Mouse (Mus musculus) kidney, adult 2 months (tissue): ENCODE measurements around the gene Cped1. TPM values are rescaled to one million over a fixed set of nuclear protein-coding genes. Genes with fewer than 3 reads are reported as not detected.
A peak's percentile ranks its signal among the peaks of the same experiment; 100 is the strongest.
"Not testable (repeated sequence)": the region's sequence is repeated elsewhere in the genome, so short reads cannot be mapped to it uniquely, and the experiment has no call there.

Experiments
- DNase-seq: peaks from one replicate; pipeline ENCODE4 v3.0.0; 2021
- H3K27ac ChIP-seq: fragments of 200-500 bp; 2 replicates; pipeline ENCODE4 v1.5.1; 2012; ENCODE audit warnings: low read depth, low read length, control low read depth, inconsistent platforms; ENCODE audit not compliant: insufficient read depth
- H3K27me3 ChIP-seq: fragments of 200-500 bp; replicated peaks from 2 replicates; pipeline ENCODE4 v1.6.1; 2012; ENCODE audit warnings: mild to moderate bottlenecking, moderate library complexity, low read length, inconsistent platforms; ENCODE audit not compliant: control insufficient read depth, insufficient read depth
- H3K36me3 ChIP-seq: fragments of 200-500 bp; 2 replicates; pipeline ENCODE4 v1.6.1; 2012; ENCODE audit warnings: mild to moderate bottlenecking, moderate library complexity, low read length, inconsistent platforms; ENCODE audit not compliant: control insufficient read depth, insufficient read depth
- H3K4me1 ChIP-seq: fragments of 200-500 bp; 2 replicates; pipeline ENCODE4 v1.6.1; 2011; ENCODE audit warnings: low read length; ENCODE audit not compliant: control insufficient read depth, insufficient read depth
- H3K4me3 ChIP-seq: fragments of 200-500 bp; 2 replicates; pipeline ENCODE4 v1.5.1; 2011; ENCODE audit warnings: mild to moderate bottlenecking, low read depth, low read length, control low read depth; ENCODE audit not compliant: insufficient read depth
- CTCF ChIP-seq: fragments of 200-500 bp; conservative IDR thresholded peaks from 2 replicates; pipeline ENCODE4 v1.5.1; 2011; ENCODE audit warnings: low read depth, mild to moderate bottlenecking, control low read depth, low read length, moderate library complexity, mixed read lengths; ENCODE audit not compliant: insufficient read depth, insufficient read length
- POLR2A ChIP-seq: fragments of 200-500 bp; IDR thresholded peaks from one replicate; pipeline ENCODE4 v1.6.1; 2011; ENCODE audit warnings: low read depth, low read length, control low read depth
- WGBS: fragments of 180-500 bp; shearing (Covaris S2); methylation state at CpG from one replicate; pipeline ENCODE4 v1.1.7; 2018; 5-methylcytosine and 5-hydroxymethylcytosine counted together
- polyA plus RNA-seq: library from polyadenylated mRNA; depleted of rRNA; stranded (reverse); fragments of >200 nt; gene quantifications from 2 replicates; pipeline ENCODE4 v1.2.3, GENCODE M21; 2012

Cped1 gene
- polyA plus RNA-seq, 1 experiment, result 6.2 TPM

GRCm38 (mm10) chr6:22123332-22123731 lies 137.6 kb downstream of the Cped1 start:
- DNase-seq, result no peak
- Histone ChIP-seq H3K4me1 (no peaks in the 10 kb centered on the region), H3K27ac (no peak overlapping the region), H3K36me3 (no peaks in the 10 kb centered on the region), H3K27me3 (no peaks in the 10 kb centered on the region), H3K4me3 (no peak overlapping the region)
- WGBS, result 49% methylated on average over 3 of the region's 3 CpGs
- TF ChIP-seq CTCF, result no peak
- TF ChIP-seq POLR2A, result no peak

- H3K36me3 ChIP-seq, H3K27ac ChIP-seq, H3K4me1 ChIP-seq, H3K4me3 ChIP-seq, DNase-seq, H3K27me3 ChIP-seq: not testable (repeated sequence)
- WGBS, result 86% methylated on average over 26 of the region's 31 CpGs
These were observed 139.0 kb downstream of the Cped1 start for GRCm38 (mm10) chr6:22124575-22125330.

- no peaks in the 10 kb centered on the region for H3K27me3 ChIP-seq
- WGBS, result 56% methylated on average over 10 of the region's 10 CpGs
- no peak for TF ChIP-seq CTCF
- no peak for TF ChIP-seq POLR2A
- H3K4me1 ChIP-seq, result no peaks in the 10 kb centered on the region
- H3K4me3 ChIP-seq, result no peak overlapping the region
- no peak overlapping the region for H3K27ac ChIP-seq
- DNase-seq, result no peak
- no peaks in the 10 kb centered on the region for H3K36me3 ChIP-seq
These were observed 149.4 kb downstream of the Cped1 start for GRCm38 (mm10) chr6:22135038-22135631.

- DNase-seq, result peak; percentile 11
- Histone ChIP-seq H3K36me3 (no peaks in the 10 kb centered on the region), H3K4me3 (no peak overlapping the region), H3K27ac (no peak overlapping the region), H3K27me3 (no peaks in the 10 kb centered on the region), H3K4me1 (no peaks in the 10 kb centered on the region)
- no peak for TF ChIP-seq POLR2A
- no peak for TF ChIP-seq CTCF
- 43% methylated on average over 10 of the region's 10 CpGs for WGBS
These were observed 151.1 kb downstream of the Cped1 start for GRCm38 (mm10) chr6:22136805-22137204.

- TF ChIP-seq POLR2A (no peak), CTCF (no peak)
- WGBS, result 58% methylated on average over 8 of the region's 8 CpGs
- Histone ChIP-seq H3K4me3 (no peak overlapping the region), H3K4me1 (no peaks in the 10 kb centered on the region), H3K27ac (no peak overlapping the region), H3K36me3 (no peaks in the 10 kb centered on the region), H3K27me3 (no peaks in the 10 kb centered on the region)
- DNase-seq, result no peak
These were observed 155.1 kb downstream of the Cped1 start for GRCm38 (mm10) chr6:22140786-22141185.

GRCm38 (mm10) chr6:22147236-22147635 lies 161.5 kb downstream of the Cped1 start:
- no peaks in the 10 kb centered on the region for H3K27me3 ChIP-seq
- no peak overlapping the region for H3K27ac ChIP-seq
- no peak for DNase-seq
- no peaks in the 10 kb centered on the region for H3K4me1 ChIP-seq
- WGBS, result 89% methylated on average over 4 of the region's 4 CpGs
- H3K4me3 ChIP-seq, result no peak overlapping the region
- H3K36me3 ChIP-seq, result no peaks in the 10 kb centered on the region
- no peak for TF ChIP-seq POLR2A
- TF ChIP-seq CTCF, result no peak

GRCm38 (mm10) chr6:22148511-22148910 lies 162.8 kb downstream of the Cped1 start:
- Histone ChIP-seq H3K27me3 (no peaks in the 10 kb centered on the region), H3K4me1 (no peaks in the 10 kb centered on the region), H3K36me3 (no peaks in the 10 kb centered on the region), H3K27ac (no peak overlapping the region), H3K4me3 (no peak overlapping the region)
- 89% methylated on average over 2 of the region's 2 CpGs for WGBS
- TF ChIP-seq CTCF, result no peak
- TF ChIP-seq POLR2A, result no peak
- DNase-seq, result no peak
